Mouse (Mus musculus) kidney, postnatal 14 days (tissue): ENCODE data around the gene Megf11.
"Not testable (repeated sequence)": the region's sequence is repeated elsewhere in the genome, so short reads cannot be mapped to it uniquely, and the experiment has no call there.

Experiments
- DNase-seq: peaks from one replicate; pipeline ENCODE4 v3.0.0; 2022; ENCODE audit warnings: mixed read lengths

Gene Megf11

GRCm38 (mm10) chr9:64654723-64655122 lies 269.3 kb downstream of the Megf11 start:
- DNase-seq = no peak

- DNase-seq = no peak
These were observed 271.2 kb downstream of the Megf11 start for GRCm38 (mm10) chr9:64656613-64657012.

DNA sequence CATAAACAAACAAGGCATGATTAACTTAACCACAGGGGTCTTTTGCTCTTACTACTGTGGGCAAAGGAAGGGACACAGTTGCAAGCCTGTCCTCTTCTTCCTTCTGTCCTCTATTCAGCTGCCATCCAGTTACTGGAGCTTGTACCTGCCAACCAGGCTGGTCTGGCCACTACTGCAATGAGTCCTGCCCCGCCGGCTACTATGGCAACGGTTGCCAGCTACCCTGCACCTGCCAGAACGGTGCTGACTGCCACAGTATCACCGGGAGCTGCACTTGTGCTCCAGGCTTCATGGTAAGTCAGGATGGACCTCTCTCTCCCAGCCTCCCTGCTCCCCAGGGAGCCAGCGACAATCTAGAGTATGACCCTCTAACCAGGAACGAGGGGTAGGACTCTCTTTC lies 274.8 kb downstream of the Megf11 start:
- DNase-seq = no peak

- DNase-seq = no peak
These were observed 279.2 kb downstream of the Megf11 start for GRCm38 (mm10) chr9:64664612-64665011.

DNA sequence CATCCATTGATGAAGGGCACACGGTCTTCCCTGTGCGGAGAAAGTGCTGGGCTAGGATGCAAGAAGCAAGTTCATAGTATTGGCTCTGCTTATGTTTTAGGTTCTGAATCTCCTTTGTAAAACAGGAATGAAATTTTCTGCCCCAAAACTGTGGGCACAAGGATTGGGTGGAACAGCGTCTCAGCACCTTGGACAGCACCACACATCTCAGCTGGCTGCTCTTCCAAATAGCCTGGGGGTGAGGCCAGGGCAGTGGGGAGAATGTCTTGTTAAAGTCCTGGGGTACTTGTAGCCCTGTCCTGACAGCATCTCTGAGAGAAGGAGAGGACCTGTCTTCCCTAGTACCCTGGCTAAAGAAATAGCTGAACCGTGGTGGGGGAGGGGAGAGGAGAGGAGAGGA lies 281.1 kb downstream of the Megf11 start:
- DNase-seq = peak; percentile 42

GRCm38 (mm10) chr9:64667513-64667912 lies 282.1 kb downstream of the Megf11 start:
- DNase-seq = peak; percentile 37

GRCm38 (mm10) chr9:64668001-64668400 lies 282.6 kb downstream of the Megf11 start:
- DNase-seq = no peak

DNA sequence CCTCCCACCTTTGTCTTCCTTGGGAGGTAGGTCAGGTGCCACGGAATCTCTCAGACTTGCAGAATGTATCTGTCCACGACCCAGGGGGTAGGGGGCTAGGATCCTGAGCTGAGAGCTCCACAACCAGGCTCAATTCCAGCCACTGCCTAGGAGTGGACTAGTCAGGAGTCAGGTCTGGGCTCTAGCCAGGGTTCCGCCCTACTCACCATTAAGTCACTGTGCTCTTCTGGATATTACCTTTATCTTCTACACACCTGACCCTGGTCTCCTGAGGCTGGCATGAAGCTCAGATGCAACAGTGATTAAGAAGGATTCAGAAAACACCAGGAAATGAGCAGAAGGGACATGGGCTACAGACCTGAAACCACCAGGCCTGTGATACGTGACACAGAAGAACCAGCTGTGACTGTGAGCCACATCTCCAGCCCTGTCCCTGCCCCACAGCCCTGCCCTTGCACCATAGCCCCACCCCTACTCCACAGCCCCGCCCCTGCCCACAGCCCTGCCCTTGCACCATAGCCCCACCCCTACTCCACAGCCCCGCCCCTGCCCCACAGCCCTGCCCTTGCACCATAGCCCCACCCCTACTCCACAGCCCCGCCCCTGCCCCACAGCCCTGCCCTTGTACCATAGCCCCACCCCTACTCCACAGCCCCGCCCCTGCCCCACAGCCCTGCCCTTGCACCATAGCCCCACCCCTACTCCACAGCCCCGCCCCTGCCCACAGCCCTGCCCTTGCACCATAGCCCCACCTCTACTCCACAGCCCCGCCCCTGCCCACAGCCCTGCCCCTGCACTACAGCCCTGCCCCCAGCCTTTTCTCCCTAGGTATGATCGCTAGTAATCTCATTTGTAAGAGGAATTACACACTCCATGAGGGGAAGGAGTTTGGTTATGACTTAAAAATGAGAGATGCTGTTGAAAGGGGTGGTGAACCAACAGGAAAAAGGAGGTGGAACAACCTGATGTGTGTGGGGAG lies 286.2 kb downstream of the Megf11 start:
- DNase-seq = not testable (repeated sequence)

DNA sequence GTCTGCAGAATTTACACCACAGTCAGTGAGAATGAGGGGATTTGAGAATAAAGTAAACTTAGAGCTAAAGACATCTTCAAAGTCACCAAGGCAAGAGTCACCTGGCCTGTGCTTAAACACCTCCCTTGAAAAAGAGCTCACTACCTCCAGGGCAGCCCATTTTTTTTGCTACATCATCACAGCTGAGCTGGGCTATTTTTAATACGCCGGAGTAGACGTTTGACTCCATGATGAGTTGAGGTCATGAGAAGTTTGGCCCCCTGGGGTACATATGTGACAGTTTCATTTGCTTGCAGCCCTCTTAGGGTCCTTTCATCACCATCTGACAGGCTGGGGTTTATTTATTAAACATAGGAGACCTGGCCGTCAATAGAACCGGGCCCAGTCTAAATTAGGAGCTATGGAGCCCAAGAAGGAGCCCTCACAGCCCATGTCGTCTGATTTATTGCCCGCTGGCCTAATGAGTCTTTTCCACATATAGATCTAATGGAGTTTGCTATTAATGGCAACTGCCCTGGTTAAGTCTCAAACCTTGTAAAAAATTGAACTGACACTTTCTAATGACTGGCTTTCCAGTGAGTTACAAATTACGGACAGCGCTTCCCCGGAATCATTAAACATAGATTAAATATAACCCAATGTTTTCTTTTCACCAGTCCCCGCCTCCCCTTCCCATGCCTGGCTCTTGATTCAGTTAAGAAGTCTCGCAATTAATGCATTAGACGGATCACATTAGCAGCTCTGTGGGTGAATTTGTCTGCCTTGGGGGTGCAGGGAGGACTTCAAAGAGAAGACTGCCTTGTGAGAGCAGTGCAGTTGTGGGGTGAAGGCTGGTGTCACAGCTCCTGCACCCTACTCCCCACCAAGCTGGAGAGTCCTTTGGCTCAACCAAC lies 301.9 kb downstream of the Megf11 start:
- DNase-seq = no peak

DNA sequence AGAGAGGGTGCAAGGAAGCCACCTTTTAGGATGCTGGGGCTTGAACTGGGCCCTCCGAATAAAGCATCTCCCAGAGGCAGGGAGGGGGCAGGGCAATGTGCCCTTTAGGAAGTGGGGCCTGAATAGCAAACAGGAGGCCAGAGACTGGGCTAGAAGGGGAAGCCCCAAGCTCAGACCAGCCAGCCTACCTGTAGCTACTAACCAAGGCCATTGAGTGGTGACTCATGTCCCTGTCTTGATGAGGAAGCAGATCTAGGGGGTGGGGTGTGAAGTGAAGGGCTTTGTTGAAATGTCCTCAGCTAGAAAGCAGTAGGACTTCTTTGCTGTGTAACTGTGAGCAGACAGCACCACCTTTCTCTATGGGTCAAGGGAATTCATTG lies 302.6 kb downstream of the Megf11 start:
- no peak for DNase-seq

- no peak for DNase-seq
These were observed 305.3 kb downstream of the Megf11 start for GRCm38 (mm10) chr9:64690771-64691170.

GRCm38 (mm10) chr9:64691176-64691575 lies 305.8 kb downstream of the Megf11 start:
- peak; percentile 70 for DNase-seq

- DNase-seq = no peak
These were observed 307.7 kb downstream of the Megf11 start for GRCm38 (mm10) chr9:64693094-64693493.

DNA sequence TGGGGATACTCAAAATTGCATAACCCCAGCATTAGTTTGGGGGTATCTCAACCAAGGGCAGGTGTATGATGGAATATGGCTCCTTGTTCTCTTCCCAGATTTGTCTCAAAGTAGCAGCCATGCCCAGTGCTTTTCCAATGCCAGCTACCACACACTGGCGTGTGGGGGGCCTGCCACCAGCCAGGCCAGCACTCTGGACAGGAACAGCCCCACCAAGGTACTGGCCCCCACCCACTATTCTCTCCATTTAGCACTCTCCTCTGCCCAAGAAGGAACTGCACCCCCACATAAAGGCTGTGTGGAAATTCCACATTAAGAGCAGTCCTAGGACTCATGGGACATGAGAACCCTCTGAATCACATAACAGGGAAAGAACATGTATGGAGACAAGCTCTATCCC lies 309.8 kb downstream of the Megf11 start:
- no peak for DNase-seq

GRCm38 (mm10) chr9:64696404-64696803 lies 311.0 kb downstream of the Megf11 start:
- DNase-seq = no peak

DNA sequence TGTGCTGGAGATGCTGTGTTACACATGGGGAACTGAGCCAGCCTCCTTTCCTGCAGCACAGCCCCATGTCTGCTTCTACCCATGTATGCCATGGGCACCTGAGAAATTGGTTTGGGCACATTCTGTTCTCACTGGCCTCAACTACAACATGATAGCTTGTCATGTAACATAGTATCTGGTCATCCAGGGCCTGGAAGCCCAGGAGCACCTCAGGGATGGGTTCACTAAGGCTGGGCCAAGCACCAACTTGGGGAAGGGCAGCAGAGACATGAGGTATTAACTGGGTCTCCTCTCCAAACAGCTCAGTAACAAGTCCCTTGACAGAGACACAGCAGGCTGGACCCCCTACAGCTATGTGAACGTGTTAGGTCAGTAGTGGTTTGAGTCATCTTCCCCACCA lies 311.6 kb downstream of the Megf11 start:
- DNase-seq = no peak

DNA sequence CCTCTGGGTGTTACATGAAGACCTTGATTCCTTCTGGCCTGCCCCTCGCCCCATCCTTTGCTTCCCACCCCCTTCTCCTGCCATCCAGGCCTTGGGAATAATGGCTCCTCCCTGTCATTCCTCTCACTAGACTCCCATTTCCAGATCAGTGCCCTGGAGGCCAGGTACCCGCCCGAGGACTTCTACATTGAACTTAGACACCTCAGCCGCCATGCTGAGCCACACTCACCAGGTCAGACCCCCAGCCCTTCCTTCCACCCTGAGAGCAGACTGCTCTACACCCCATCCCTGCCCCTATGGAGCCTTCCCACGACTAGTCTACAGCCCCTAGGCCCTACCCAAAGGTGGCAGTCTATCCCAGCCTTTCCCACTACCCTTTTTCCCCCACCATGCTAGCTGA lies 312.3 kb downstream of the Megf11 start:
- no peak for DNase-seq

DNA sequence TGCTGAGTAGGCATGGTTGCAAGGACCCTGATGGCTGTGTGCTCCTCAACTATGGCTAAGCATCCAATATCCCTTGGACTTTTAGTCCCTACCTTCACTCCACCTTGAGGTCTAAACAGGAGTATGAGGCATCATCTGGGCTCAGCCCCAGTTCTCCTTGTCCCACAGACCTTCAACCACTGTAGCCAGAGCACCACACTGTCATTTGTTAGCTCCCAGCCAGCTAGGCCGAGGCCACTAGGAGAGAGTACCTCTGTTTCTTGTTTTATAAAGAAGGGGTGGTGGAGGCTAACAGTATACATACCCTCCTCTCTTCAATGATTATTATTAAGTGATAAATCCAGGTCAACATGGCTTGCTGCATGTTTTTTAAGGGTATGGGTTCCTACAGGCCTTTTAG lies 313.2 kb downstream of the Megf11 start:
- DNase-seq = no peak

DNA sequence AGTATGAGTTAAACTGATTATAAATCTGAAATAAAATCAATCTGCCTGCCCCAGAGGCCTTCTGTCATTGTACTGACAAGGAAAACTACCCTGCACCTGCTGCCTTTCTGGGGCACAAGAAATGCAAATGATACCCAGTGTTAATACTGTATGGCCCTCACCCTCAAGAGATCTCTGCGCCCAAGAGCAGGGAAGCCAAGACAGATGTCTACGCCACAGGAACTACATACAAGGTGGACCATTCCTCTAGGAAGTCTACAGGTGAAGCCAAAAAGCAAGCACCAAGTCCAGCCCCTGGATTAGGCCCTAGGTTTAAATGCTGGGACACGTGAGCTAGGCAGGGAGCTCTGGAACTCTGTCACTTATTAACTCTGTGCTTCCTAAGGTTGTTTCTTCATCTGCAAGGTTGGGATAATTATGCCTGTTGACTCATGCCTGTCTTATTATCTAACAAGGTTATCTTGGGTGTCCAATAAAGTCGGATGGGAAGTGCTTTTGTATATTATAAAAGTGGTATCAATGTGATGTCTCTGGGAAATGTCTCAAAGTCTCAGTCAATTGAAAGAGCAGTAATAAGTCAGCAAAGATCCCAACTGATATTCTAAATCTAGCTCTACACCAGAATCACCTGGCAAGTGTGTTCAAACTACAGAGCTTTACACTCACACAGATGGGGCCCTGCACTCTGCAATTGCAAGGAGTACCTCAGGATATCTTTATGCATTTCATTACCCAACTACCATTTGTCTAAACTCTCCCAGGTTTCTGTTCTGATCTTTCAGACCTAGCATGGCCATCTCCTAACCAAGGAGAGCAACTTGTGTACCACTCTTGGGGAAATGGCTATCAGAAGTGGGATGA lies 315.3 kb downstream of the Megf11 start:
- DNase-seq = peak; percentile 74

- DNase-seq = no peak
These were observed 316.2 kb downstream of the Megf11 start for GRCm38 (mm10) chr9:64701651-64702050.

DNA sequence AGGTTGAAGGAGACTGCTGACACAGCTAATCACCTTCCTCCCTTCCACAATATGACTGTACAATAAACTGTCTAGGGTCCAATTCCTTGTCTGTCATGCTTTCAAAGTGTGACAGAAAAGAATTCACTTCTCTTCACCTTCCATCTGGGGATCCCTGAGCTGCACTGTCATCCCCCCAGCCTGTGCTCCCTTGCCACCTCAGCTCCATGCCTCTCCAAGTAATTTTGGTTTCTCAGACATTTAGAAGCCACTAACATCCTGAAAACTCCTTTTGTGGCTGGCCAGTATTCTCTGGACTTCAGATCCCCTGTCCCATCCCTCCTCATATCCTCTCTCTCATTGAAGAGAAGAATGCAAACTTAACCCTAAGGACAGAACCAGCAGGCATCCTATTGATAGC lies 317.0 kb downstream of the Megf11 start:
- no peak for DNase-seq

- DNase-seq = peak; percentile 43
These were observed 317.5 kb downstream of the Megf11 start for GRCm38 (mm10) chr9:64702937-64703336.
